Mouse (Mus musculus) forebrain, embryonic 13.5 days (tissue): Measurements from ENCODE around the gene Pold1. TPM values are rescaled to one million over a fixed set of nuclear protein-coding genes. Genes with fewer than 3 reads are reported as not detected.

ENCODE experiments used
- ATAC-seq: fragments of 200-750 bp; cut with Nextera tagmentation; 2 replicates; pipeline ENCODE4 v1.8.0; 2017
- H3K27ac ChIP-seq: fragments of 300-500 bp; sonication (generic); 2 replicates; pipeline ENCODE4 v1.5.1; 2015; ENCODE audit warnings: inconsistent platforms, mild to moderate bottlenecking, moderate library complexity
- H3K27me3 ChIP-seq: fragments of 300-500 bp; sonication (generic); 2 replicates; pipeline ENCODE4 v1.6.1; 2015; ENCODE audit warnings: mild to moderate bottlenecking, inconsistent platforms
- H3K36me3 ChIP-seq: fragments of 300-500 bp; sonication (generic); 2 replicates; pipeline ENCODE4 v1.6.1; 2015; ENCODE audit warnings: mild to moderate bottlenecking, inconsistent platforms; ENCODE audit not compliant: poor library complexity, severe bottlenecking
- H3K4me1 ChIP-seq: fragments of 300-500 bp; sonication (generic); 2 replicates; pipeline ENCODE4 v1.6.1; 2015; ENCODE audit warnings: inconsistent platforms
- H3K4me2 ChIP-seq: fragments of 300-500 bp; sonication (generic); 2 replicates; pipeline ENCODE4 v1.6.1; 2015; ENCODE audit warnings: inconsistent platforms, mild to moderate bottlenecking, moderate library complexity
- H3K4me3 ChIP-seq: fragments of 300-500 bp; sonication (generic); 2 replicates; pipeline ENCODE4 v1.5.1; 2015; ENCODE audit warnings: mild to moderate bottlenecking, inconsistent platforms
- H3K9ac ChIP-seq: fragments of 300-500 bp; sonication (generic); 2 replicates; pipeline ENCODE4 v1.6.1; 2015; ENCODE audit warnings: mild to moderate bottlenecking, inconsistent platforms
- H3K9me3 ChIP-seq: fragments of 300-500 bp; sonication (generic); replicated peaks from 2 replicates; pipeline ENCODE4 v1.6.1; 2016; ENCODE audit warnings: inconsistent platforms
- WGBS: fragments of 180-500 bp; shearing (Covaris S2); methylation state at CpG from one replicate; pipeline ENCODE4 v1.1.7; 2015; 5-methylcytosine and 5-hydroxymethylcytosine counted together
- polyA plus RNA-seq: library from polyadenylated mRNA; unstranded; fragments of >200 nt; fragmentation: Nextera tagmentation; extraction: Ambion mirVana; gene quantifications from 2 replicates; pipeline ENCODE4 v1.2.1, GENCODE M21; 2015

Pold1 gene
- 77.8 and 89.7 TPM in 2 replicates for polyA plus RNA-seq

DNA sequence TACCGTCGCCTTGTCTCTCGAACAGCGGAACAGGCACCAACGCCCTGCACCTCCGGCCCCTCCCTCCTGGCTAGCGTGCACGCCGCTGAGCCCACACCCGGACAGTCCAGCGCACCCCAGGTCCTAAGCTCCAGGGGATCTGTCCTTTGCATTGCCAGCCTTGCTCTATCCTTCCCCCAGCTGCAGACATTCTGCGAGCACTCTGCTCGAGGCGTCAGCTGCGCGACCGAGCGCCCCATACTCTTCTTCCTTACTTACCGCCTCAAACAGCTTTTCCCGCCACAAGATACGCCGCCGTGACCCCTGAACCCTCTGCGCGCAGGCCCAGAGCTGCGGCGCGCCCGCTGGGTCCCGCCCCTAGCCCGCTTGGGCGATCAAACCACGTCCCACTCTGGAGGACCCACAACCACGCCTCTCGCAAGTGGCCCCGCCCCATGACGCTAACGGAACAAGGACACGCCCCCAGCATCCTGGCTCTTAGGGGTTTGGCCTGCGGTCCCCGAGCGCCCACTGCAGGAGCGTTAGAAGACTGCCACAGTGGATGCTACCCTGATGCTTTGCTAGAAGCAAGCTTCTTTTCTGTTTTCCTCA lies at the start of gene Pold1:
Gene Pold1, minus strand, starts transcription at position 353 of the 591 bp plus-strand sequence.
- WGBS: under 1% methylated on average over 43 of the region's 43 CpGs
- peak within 1 kb of the TSS; percentile 76 for H3K27ac ChIP-seq
- peak within 1 kb of the TSS; percentile 67 for H3K4me3 ChIP-seq
- H3K4me2 ChIP-seq: peak within 1 kb of the TSS; percentile 93
- H3K27me3 ChIP-seq: no peaks in the 10 kb centered on the region
- H3K4me1 ChIP-seq: peaks cover 25% of the 10 kb centered on the region
- H3K36me3 ChIP-seq: peaks cover 36% of the 10 kb centered on the region
- peak within 1 kb of the TSS; percentile 74 for H3K9ac ChIP-seq
- no peaks in the 10 kb centered on the region for H3K9me3 ChIP-seq
- peak; percentile 94 for ATAC-seq

DNA sequence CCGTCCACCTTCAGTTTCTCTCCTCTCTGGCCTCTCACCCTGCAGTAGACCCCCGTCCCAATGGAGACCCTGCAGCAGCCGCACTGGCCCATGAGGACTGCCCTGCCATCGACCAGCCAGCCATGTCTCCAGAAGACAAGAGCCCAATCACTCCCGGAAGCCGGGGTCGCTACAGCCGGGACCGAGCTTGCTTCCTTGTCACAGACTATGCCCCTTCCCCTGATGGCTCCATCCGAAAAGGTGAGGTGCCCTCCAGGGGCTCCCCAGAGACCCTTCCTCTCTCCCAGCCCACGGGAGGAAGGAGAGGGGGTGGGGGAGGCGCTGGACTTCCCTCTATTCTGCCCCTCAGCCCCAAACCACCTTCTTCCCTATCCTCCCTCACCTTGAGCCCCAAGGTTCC lies 49.7 kb upstream of the Pold1 start:
- WGBS: 88% methylated on average over 11 of the region's 12 CpGs
- no peak overlapping the region for H3K9ac ChIP-seq
- no peak for ATAC-seq

DNA sequence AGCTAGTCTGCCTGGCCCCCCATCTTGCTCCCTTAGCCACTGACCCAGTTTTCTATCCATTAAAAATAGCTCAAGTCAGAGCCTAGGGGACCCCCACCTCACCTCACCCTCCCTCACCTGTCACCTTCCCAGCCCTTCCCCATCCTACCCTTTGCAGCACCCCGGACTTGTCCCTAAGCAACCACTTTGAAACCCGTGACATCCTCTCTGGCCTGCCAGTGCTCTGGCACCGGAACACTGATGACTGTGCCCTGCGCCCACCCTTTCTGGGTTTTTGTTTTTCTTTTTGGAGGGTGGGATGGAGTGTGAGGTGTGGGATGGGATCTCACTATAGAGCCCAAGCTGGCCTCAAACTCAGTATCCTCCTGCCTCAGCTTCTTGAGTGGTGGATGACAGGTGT lies 49.0 kb upstream of the Pold1 start:
- Histone ChIP-seq H3K9me3 (no peaks in the 10 kb centered on the region), H3K36me3 (no peaks in the 10 kb centered on the region; the same call in 1 of the 2 replicates), H3K27me3 (peaks cover 40% of the 10 kb centered on the region), H3K4me1 (peaks cover 33% of the 10 kb centered on the region), H3K4me3 (no peak overlapping the region), H3K9ac (no peak overlapping the region), H3K27ac (no peak overlapping the region), H3K4me2 (no peak overlapping the region)
- WGBS: 95% methylated on average over 4 of the region's 4 CpGs
- no peak for ATAC-seq

More for the DNA sequence above, 49.7 kb upstream of the Pold1 start:
- no peak overlapping the region for H3K27ac ChIP-seq
- no peak overlapping the region for H3K4me2 ChIP-seq
- no peaks in the 10 kb centered on the region; the same call in 1 of the 2 replicates for H3K36me3 ChIP-seq
- H3K4me1 ChIP-seq: peaks cover 33% of the 10 kb centered on the region
- H3K27me3 ChIP-seq: peaks cover 40% of the 10 kb centered on the region
- H3K4me3 ChIP-seq: no peak overlapping the region
- no peaks in the 10 kb centered on the region for H3K9me3 ChIP-seq

DNA sequence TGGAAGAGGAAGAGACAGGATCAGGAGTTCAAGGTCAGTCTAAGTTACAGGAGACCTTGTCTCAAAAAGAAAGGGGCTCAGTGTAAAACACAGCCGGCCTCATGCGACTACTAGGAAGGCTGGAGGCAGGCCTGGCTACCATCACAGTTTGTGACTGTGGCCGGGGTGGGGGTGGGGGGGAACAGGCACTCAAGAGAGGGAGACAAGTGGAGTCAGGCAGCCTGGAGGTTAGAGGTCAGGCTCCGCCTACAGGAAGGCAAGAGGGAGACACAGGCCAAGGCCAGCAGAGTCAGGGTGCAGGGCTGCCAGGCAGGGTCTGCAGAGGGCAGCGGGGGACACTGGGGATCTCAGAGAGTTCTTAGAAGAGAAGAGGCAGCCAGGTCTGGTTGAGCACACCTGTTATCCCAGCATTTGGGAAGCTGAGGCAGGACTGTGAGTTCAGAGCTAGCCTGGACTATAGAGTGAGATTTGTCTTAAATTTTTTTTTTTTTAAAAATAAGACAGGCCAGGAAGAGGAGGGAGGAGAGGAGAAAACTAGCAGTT lies 48.4 kb upstream of the Pold1 start:
- 70% methylated on average over 5 of the region's 5 CpGs for WGBS
- ATAC-seq: no peak
- Histone ChIP-seq H3K4me3 (no peak overlapping the region), H3K27ac (no peak overlapping the region), H3K9ac (no peak overlapping the region), H3K36me3 (no peaks in the 10 kb centered on the region; the same call in 1 of the 2 replicates), H3K9me3 (no peaks in the 10 kb centered on the region), H3K4me2 (no peak overlapping the region), H3K27me3 (peaks cover 40% of the 10 kb centered on the region), H3K4me1 (peaks cover 32% of the 10 kb centered on the region)

DNA sequence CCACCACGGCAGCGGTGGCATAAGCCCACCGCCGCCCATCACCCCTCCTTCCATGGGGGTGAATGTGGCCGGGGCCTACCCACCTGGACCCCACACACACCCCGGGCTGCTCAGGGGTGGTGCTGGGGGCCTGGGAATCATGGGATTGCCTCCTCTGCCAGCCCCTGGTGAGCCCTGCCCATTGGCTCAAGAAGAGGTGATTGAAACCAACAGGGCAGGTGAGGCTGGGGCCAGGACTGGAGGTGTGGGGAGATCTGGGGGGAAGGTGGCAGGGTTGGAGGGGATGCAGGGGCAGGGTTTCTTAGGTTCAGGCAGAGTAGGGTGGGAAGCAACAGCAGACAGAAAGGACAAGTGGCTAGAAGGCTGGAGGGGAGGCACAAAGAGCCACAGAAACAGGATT lies 47.4 kb upstream of the Pold1 start:
- 93% methylated on average over 6 of the region's 6 CpGs for WGBS
- no peak for ATAC-seq
- Histone ChIP-seq H3K27ac (no peak overlapping the region), H3K36me3 (no peaks in the 10 kb centered on the region; the same call in 1 of the 2 replicates), H3K4me2 (no peak overlapping the region), H3K4me1 (peaks cover 38% of the 10 kb centered on the region), H3K9me3 (no peaks in the 10 kb centered on the region), H3K9ac (no peak overlapping the region), H3K4me3 (no peak overlapping the region), H3K27me3 (peaks cover 40% of the 10 kb centered on the region)

DNA sequence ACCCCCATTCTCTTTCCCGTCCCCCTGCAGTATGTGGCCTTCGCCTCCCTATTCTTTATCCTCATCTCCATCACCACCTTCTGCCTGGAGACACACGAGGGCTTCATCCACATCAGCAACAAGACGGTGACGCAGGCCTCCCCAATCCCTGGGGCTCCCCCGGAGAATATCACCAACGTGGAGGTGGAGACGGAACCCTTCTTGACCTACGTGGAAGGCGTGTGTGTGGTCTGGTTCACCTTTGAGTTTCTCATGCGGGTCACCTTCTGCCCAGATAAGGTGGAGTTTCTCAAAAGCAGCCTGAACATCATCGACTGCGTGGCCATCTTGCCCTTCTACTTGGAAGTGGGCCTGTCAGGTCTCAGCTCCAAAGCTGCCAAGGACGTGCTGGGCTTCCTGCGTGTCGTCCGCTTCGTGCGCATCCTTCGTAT lies 46.5 kb upstream of the Pold1 start:
- H3K27ac ChIP-seq: no peak overlapping the region
- no peak for ATAC-seq
- H3K9ac ChIP-seq: no peak overlapping the region
- no peak overlapping the region for H3K4me3 ChIP-seq
- H3K36me3 ChIP-seq: no peaks in the 10 kb centered on the region; the same call in 1 of the 2 replicates
- no peak overlapping the region for H3K4me2 ChIP-seq
- H3K9me3 ChIP-seq: no peaks in the 10 kb centered on the region
- H3K4me1 ChIP-seq: peaks cover 42% of the 10 kb centered on the region
- WGBS: 94% methylated on average over 20 of the region's 20 CpGs
- peaks cover 33% of the 10 kb centered on the region for H3K27me3 ChIP-seq

DNA sequence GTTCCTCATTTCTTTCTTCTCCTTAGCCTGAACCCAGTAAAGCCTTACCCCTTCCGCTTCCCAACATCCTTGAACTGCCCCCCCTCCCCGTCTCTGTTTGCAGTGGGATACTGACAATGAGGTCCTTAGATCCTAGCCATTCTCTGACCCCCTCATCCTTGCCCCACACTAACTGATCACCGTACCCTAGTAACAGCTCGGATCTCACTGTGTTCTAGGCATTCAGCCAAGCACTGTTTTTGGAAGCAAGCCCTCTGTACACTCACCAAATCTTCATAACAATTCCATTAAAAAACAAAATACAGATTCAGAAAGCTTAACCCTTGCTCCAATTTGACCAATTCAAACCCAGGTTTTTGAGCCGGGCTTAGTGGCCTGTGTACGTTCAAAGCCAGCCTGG lies 45.6 kb upstream of the Pold1 start:
- Histone ChIP-seq H3K4me2 (peak overlapping the region; percentile 67), H3K9me3 (no peaks in the 10 kb centered on the region), H3K9ac (peak overlapping the region; percentile 70), H3K4me1 (peaks cover 51% of the 10 kb centered on the region), H3K27ac (peak overlapping the region; percentile 75), H3K36me3 (no peaks in the 10 kb centered on the region; the same call in 1 of the 2 replicates), H3K27me3 (peaks cover 34% of the 10 kb centered on the region), H3K4me3 (peak overlapping the region; percentile 45)
- WGBS: 33% methylated on average over 6 of the region's 6 CpGs
- no peak; the same call in 1 of the 2 replicates for ATAC-seq

DNA sequence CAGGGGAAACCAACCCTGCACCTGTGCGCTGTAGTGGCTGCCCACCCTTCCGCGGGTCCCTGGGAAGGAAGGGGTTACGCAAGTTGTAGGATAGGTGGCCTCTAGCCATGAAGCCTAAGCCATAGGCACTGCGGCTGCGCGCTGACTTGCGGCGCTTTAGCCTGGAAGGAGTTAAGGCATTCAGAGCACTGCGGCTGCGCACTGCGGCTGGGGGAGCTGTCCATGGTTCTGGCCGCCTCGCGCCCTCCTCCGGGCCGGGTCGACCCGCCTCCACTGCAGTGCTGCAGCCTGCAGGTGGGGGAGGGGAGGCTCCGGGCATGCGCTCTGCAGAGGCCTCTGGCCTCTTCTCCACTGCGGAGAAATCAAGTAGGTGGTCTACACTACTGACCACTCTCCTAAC lies 45.1 kb upstream of the Pold1 start:
- Histone ChIP-seq H3K4me2 (peak overlapping the region; percentile 67), H3K4me3 (peak overlapping the region; percentile 45), H3K9me3 (no peaks in the 10 kb centered on the region), H3K27me3 (peaks cover 37% of the 10 kb centered on the region), H3K36me3 (no peaks in the 10 kb centered on the region; the same call in 1 of the 2 replicates), H3K9ac (peak overlapping the region; percentile 70), H3K4me1 (peaks cover 56% of the 10 kb centered on the region), H3K27ac (peak overlapping the region; percentile 75)
- peak; percentile 37 for ATAC-seq
- 0% methylated on average over 13 of the region's 22 CpGs for WGBS

DNA sequence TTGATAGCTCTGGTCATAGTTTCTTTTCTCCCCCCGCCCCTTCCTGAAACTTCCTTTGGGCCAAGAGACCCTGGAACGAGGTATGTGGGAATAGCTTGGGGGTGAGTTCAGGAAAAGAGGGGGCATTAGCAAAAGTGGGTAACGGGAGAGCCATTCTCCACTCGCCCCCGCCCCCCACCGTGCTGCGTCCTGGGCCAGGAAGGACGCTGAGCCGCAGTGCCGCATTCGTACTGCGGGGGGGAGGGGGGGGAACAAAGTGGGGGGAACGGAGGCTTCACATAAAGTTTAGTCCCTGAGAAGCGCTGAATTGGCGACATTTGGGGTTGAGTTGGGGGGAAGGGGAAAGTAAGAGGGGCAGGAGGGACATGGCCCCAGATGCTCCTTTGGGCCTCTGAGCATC lies 44.4 kb upstream of the Pold1 start:
- peaks cover 63% of the 10 kb centered on the region for H3K4me1 ChIP-seq
- peak overlapping the region; percentile 67 for H3K4me2 ChIP-seq
- H3K27me3 ChIP-seq: peaks cover 43% of the 10 kb centered on the region
- H3K9me3 ChIP-seq: no peaks in the 10 kb centered on the region
- peak overlapping the region; percentile 45; the same call in 1 of the 2 replicates for H3K4me3 ChIP-seq
- no peak overlapping the region for H3K9ac ChIP-seq
- no peak for ATAC-seq
- WGBS: 2% methylated on average over 15 of the region's 15 CpGs
- no peak overlapping the region for H3K27ac ChIP-seq
- no peaks in the 10 kb centered on the region; the same call in 1 of the 2 replicates for H3K36me3 ChIP-seq

DNA sequence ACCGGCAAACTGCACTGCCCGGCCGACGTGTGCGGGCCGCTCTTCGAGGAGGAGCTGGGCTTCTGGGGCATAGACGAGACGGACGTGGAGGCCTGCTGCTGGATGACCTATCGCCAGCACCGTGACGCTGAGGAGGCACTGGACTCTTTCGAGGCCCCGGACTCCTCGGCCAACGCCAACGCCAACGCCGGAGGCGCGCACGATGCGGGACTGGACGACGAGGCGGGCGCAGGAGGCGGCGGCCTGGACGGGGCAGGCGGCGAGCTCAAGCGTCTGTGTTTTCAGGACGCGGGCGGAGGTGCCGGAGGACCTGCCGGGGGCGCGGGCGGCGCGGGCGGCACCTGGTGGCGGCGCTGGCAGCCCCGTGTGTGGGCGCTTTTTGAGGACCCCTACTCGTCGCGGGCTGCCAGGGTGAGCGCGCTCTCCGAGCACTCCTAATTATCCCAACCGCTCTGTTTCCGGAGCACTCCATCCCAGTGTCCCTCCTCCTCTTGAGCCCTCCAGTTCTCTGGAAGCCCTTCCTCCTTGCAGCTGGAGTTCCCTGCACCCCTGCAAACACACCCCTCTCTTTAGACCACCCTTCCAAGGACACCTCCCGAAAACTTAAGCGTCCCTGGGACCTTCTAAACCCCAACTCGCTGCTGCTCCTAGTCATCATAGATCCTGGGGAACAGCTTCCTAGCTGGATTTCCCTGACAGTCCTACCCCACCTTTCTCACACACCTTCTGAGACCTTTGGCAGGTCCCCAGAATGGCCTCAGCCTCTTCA lies 42.9 kb upstream of the Pold1 start:
- WGBS: under 1% methylated on average over 58 of the region's 60 CpGs
- Histone ChIP-seq H3K4me1 (peaks cover 74% of the 10 kb centered on the region), H3K27me3 (peaks cover 53% of the 10 kb centered on the region)

DNA sequence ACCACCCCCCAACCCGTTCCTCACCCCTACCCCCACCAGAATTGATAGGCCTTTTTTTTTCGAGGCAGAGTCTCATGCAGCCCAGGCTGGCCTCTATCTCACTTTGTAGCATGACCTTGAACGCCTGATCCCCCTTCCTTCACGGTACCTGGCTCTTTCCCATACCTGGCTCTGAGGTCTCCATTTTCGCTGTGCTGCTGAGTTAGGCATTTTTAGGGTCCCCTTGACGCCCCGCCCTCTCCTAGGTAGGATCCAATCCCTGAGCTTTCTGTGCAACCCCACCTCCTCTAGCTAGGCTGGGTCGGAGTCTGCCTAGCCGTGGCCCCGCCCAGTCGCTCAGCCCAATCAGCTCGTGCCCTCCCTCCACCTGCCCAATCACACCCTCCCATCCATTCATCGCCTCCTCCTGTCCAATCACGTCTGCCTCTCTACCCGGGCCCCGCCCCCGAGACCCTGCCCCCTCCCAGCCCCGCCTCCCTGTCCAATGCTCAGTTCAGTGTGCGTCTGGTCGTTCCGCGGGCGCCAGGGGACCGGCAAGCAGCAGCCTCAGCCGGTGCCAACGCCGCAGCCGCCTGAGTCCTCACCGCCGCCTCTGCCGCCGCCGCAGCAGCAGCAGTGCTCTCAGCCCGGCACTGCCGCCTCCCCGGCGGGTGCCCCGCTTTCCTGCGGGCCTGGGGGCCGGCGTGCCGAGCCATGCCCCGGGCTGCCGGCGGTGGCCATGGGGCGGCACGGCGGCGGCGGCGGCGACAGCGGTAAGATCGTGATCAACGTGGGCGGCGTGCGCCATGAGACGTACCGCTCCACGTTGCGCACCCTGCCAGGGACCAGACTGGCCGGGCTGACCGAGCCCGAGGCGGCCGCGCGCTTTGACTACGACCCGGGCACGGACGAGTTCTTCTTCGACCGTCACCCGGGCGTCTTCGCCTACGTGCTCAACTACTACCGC lies 42.0 kb upstream of the Pold1 start, which contains the start of gene Kcnc3:
Gene Kcnc3, plus strand, starts transcription at position 263 of the 946 bp plus-strand sequence.
- H3K4me3 ChIP-seq: peak within 1 kb of the TSS; percentile 62
- peak within 1 kb of the TSS; percentile 72 for H3K9ac ChIP-seq
- WGBS: under 1% methylated on average over 78 of the region's 80 CpGs
- peak within 1 kb of the TSS; percentile 99 for H3K4me2 ChIP-seq
- peaks cover 53% of the 10 kb centered on the region for H3K27me3 ChIP-seq
- H3K4me1 ChIP-seq: peaks cover 74% of the 10 kb centered on the region
- no peaks in the 10 kb centered on the region for H3K9me3 ChIP-seq
- no peaks in the 10 kb centered on the region; the same call in 1 of the 2 replicates for H3K36me3 ChIP-seq
- ATAC-seq: peak; percentile 93
- peak within 1 kb of the TSS; percentile 59 for H3K27ac ChIP-seq

More for the DNA sequence above, 42.9 kb upstream of the Pold1 start:
- Histone ChIP-seq H3K27ac (no peak overlapping the region), H3K9me3 (no peaks in the 10 kb centered on the region), H3K36me3 (no peaks in the 10 kb centered on the region; the same call in 1 of the 2 replicates), H3K9ac (peak overlapping the region; percentile 72), H3K4me2 (peak overlapping the region; percentile 99), H3K4me3 (peak overlapping the region; percentile 62)
- ATAC-seq: no peak
